Mouse (Mus musculus): Measurements from ENCODE around the gene Pisd.

Pisd gene

DNA sequence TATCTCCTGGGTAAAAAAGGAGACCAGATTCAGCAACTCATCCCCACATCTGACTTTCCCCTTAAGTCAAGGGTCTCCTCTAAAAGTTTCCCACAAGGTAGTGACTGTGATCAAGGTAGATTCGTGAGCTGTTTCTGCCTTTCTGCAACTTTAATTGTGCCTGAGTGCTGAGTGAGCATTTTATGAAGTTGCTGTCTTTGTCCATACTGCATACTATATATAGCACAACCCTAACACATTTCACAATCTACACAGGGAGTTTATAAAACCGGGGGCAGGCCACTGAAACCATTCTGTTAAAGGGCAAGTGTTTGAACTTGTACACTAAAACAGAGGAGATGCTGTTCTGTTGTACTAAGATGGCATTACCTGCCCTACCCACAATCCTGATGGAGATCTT is 92.0 kb downstream of the Pisd start:
- DNase-seq = no peak
